Mouse (Mus musculus): ENCODE measurements at regions not wholly inside any gene's neighbourhood (a gene's known extent, or its start where the extent isn't known, plus 50 kb on each side); places are given as distances from the start of the nearest gene placed in this dataset.

GRCm38 (mm10) chr9:41229225-41229582 is 67.7 kb upstream of the Ubash3b start:
- no peaks in the 10 kb centered on the region; the same call in 1 of the 2 replicates for H3K27me3 ChIP-seq (ENCODE audit: insufficient read depth, low read length)
- 0 out of 2 replicates have a peak overlapping the region, but pooled peaks have one; percentile 1 for H3K4me3 ChIP-seq (ENCODE audit: low read depth, low read length)
- no peak for DNase-seq (ENCODE audit: low spot score)
- no peak for TF ChIP-seq GATA2 (IDR thresholded peaks at IDR 0.05; ENCODE audit: borderline replicate concordance, low read depth, low read length)
- TF ChIP-seq TAL1 (conservative IDR thresholded peaks at IDR 0.05; ENCODE audit: low read depth, low read length), result no peak
- no peak for TF ChIP-seq CTCF (IDR thresholded peaks at IDR 0.05; ENCODE audit: low read depth, low read length)
- no peak for TF ChIP-seq GATA1 (IDR thresholded peaks at IDR 0.05; ENCODE audit: borderline replicate concordance, low read length)
- TF ChIP-seq POLR2AphosphoS5 (IDR thresholded peaks at IDR 0.05; ENCODE audit: insufficient replicate concordance, low read depth, low read length), result no peak
- 0 out of 2 replicates have a peak, but pooled peaks cover 3% of the 10 kb centered on the region for H3K4me1 ChIP-seq (ENCODE audit: insufficient read depth, low read depth, low read length)
- no peak for ATAC-seq (ENCODE audit: extremely low read depth, insufficient number of reproducible peaks, low FRiP score, poor library complexity, severe bottlenecking)
- no peaks in the 10 kb centered on the region for H3K9me3 ChIP-seq (replicated peaks)
- H3K36me3 ChIP-seq (replicated peaks), result no peaks in the 10 kb centered on the region

GRCm38 (mm10) chr9:41228425-41229224 is 67.1 kb upstream of the Ubash3b start:
- no peaks in the 10 kb centered on the region for H3K9me3 ChIP-seq (replicated peaks)
- DNase-seq (ENCODE audit: low spot score) (peak; percentile 38), ATAC-seq (ENCODE audit: extremely low read depth, insufficient number of reproducible peaks, low FRiP score, poor library complexity, severe bottlenecking) (peak; percentile 22; the same call in 1 of the 2 replicates)
- H3K4me3 ChIP-seq (ENCODE audit: low read depth, low read length), result peak overlapping the region; percentile 1; the same call in 1 of the 2 replicates
- 0 out of 2 replicates have a peak, but pooled peaks cover 3% of the 10 kb centered on the region for H3K4me1 ChIP-seq (ENCODE audit: insufficient read depth, low read depth, low read length)
- no peaks in the 10 kb centered on the region for H3K36me3 ChIP-seq (replicated peaks)
- TF ChIP-seq GATA1 (IDR thresholded peaks at IDR 0.05; ENCODE audit: borderline replicate concordance, low read length), result no peak
- TF ChIP-seq TAL1 (conservative IDR thresholded peaks at IDR 0.05; ENCODE audit: low read depth, low read length), result no peak
- TF ChIP-seq CTCF (IDR thresholded peaks at IDR 0.05; ENCODE audit: low read depth, low read length), result 0 out of 2 replicates have a peak, but pooled peaks have one; percentile 17
- H3K27me3 ChIP-seq (ENCODE audit: insufficient read depth, low read length), result no peaks in the 10 kb centered on the region; the same call in 1 of the 2 replicates

GRCm38 (mm10) chr9:41223406-41223805 is 61.9 kb upstream of the Ubash3b start:
- no peak overlapping the region for H3K4me3 ChIP-seq (ENCODE audit: low read depth, low read length)
- TF ChIP-seq GATA1 (IDR thresholded peaks at IDR 0.05; ENCODE audit: borderline replicate concordance, low read length) (no peak), CTCF (IDR thresholded peaks at IDR 0.05; ENCODE audit: low read depth, low read length) (no peak), TAL1 (conservative IDR thresholded peaks at IDR 0.05; ENCODE audit: low read depth, low read length) (no peak), POLR2AphosphoS5 (IDR thresholded peaks at IDR 0.05; ENCODE audit: insufficient replicate concordance, low read depth, low read length) (no peak)
- H3K4me1 ChIP-seq (ENCODE audit: insufficient read depth, low read depth, low read length), result peaks cover 3% of the 10 kb centered on the region; the same call in 1 of the 2 replicates

GRCm38 (mm10) chr9:41222346-41223015 is 61.0 kb upstream of the Ubash3b start:
- no peak for DNase-seq (ENCODE audit: low spot score)
- no peaks in the 10 kb centered on the region for H3K9me3 ChIP-seq (replicated peaks)
- no peaks in the 10 kb centered on the region; the same call in 1 of the 2 replicates for H3K27me3 ChIP-seq (ENCODE audit: insufficient read depth, low read length)
- no peak for ATAC-seq (ENCODE audit: extremely low read depth, insufficient number of reproducible peaks, low FRiP score, poor library complexity, severe bottlenecking)
- H3K4me1 ChIP-seq (ENCODE audit: insufficient read depth, low read depth, low read length), result peaks cover 3% of the 10 kb centered on the region; the same call in 1 of the 2 replicates
- no peak overlapping the region for H3K4me3 ChIP-seq (ENCODE audit: low read depth, low read length)
- H3K36me3 ChIP-seq (replicated peaks), result no peaks in the 10 kb centered on the region
- TF ChIP-seq POLR2AphosphoS5 (IDR thresholded peaks at IDR 0.05; ENCODE audit: insufficient replicate concordance, low read depth, low read length) (no peak), GATA1 (IDR thresholded peaks at IDR 0.05; ENCODE audit: borderline replicate concordance, low read length) (no peak), GATA2 (IDR thresholded peaks at IDR 0.05; ENCODE audit: borderline replicate concordance, low read depth, low read length) (no peak), TAL1 (conservative IDR thresholded peaks at IDR 0.05; ENCODE audit: low read depth, low read length) (no peak), CTCF (IDR thresholded peaks at IDR 0.05; ENCODE audit: low read depth, low read length) (no peak)

More at GRCm38 (mm10) chr9:41223406-41223805, 61.9 kb upstream of the Ubash3b start:
- H3K27me3 ChIP-seq (ENCODE audit: insufficient read depth, low read length), result no peaks in the 10 kb centered on the region; the same call in 1 of the 2 replicates
- no peak for DNase-seq (ENCODE audit: low spot score)
- no peaks in the 10 kb centered on the region for H3K9me3 ChIP-seq (replicated peaks)
- H3K36me3 ChIP-seq (replicated peaks), result no peaks in the 10 kb centered on the region
- ATAC-seq (ENCODE audit: extremely low read depth, insufficient number of reproducible peaks, low FRiP score, poor library complexity, severe bottlenecking), result no peak

- ATAC-seq (ENCODE audit: extremely low read depth, insufficient number of reproducible peaks, low FRiP score, poor library complexity, severe bottlenecking) (no peak), DNase-seq (ENCODE audit: low spot score) (no peak)
These were observed 59.8 kb upstream of the Ubash3b start for GRCm38 (mm10) chr9:41221110-41221790.

More at GRCm38 (mm10) chr9:41221110-41221790, 59.8 kb upstream of the Ubash3b start:
- no peaks in the 10 kb centered on the region; the same call in 1 of the 2 replicates for H3K27me3 ChIP-seq (ENCODE audit: insufficient read depth, low read length)
- peaks cover 4% of the 10 kb centered on the region; the same call in 1 of the 2 replicates for H3K4me1 ChIP-seq (ENCODE audit: insufficient read depth, low read depth, low read length)
- H3K4me3 ChIP-seq (ENCODE audit: low read depth, low read length), result no peak overlapping the region
- TF ChIP-seq GATA1 (IDR thresholded peaks at IDR 0.05; ENCODE audit: borderline replicate concordance, low read length) (no peak), POLR2AphosphoS5 (IDR thresholded peaks at IDR 0.05; ENCODE audit: insufficient replicate concordance, low read depth, low read length) (no peak), CTCF (IDR thresholded peaks at IDR 0.05; ENCODE audit: low read depth, low read length) (no peak), GATA2 (IDR thresholded peaks at IDR 0.05; ENCODE audit: borderline replicate concordance, low read depth, low read length) (no peak), TAL1 (conservative IDR thresholded peaks at IDR 0.05; ENCODE audit: low read depth, low read length) (no peak)
- no peaks in the 10 kb centered on the region for H3K36me3 ChIP-seq (replicated peaks)
- H3K9me3 ChIP-seq (replicated peaks), result no peaks in the 10 kb centered on the region

Data from G1E (cell line).